ENCODE assay signal across 8 mouse cellular contexts in the genomic region with DNA sequence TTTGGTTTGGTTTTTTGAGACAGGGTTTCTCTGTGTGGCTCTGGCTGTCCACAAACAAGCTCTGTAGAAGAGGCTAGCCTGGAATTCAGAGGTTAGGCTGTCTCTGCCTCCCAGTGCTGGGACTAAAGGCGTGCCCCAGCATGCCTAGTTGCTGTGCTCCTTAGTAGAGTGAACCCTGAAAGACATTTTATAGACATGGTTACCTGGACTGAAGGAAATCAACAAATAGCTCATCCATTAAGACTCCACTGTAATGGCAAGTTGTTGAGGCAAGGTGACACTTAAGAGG. TPM values are rescaled to one million over a fixed set of nuclear protein-coding genes. Genes with fewer than 3 reads are reported as not detected.
A peak's percentile ranks its signal among the peaks of the same experiment; 100 is the strongest.
DNase-seq lines count a peak whose midpoint lies in the region; ATAC-seq and TF ChIP-seq lines count a peak whose summit lies in the region.

No protein-coding gene starts in this region.

- 56% methylated on average over 1 of the region's 1 CpGs for WGBS in heart, embryonic 12.5 days
- 34% methylated on average over 1 of the region's 1 CpGs for WGBS in limb, embryonic 11.5 days
- 49% methylated on average over 1 of the region's 1 CpGs for WGBS in neural tube, embryonic 15.5 days

- no peak for DNase-seq in heart, postnatal 4 days
- no peak for DNase-seq in limb, embryonic 11.5 days (ENCODE audit: low spot score)
- no peak for DNase-seq in right cerebral cortex, adult 18-20 months
- DNase-seq in spleen, postnatal 14 days (ENCODE audit: low spot score in 2 of 2): no peak

- ATAC-seq in heart, embryonic 12.5 days (ENCODE audit: insufficient number of reproducible peaks, low FRiP score): no peak
- ATAC-seq in limb, embryonic 11.5 days (ENCODE audit: insufficient number of reproducible peaks, low FRiP score, low TSS enrichment, low read depth): no peak
- ATAC-seq in neural tube, embryonic 15.5 days (ENCODE audit: low FRiP score): no peak

- H3K4me2 ChIP-seq in heart, embryonic 12.5 days: peak overlapping the region; percentile 80
- peak overlapping the region; percentile 60 for H3K4me2 ChIP-seq in limb, embryonic 11.5 days (ENCODE audit: low read depth, severe bottlenecking)
- peak overlapping the region; percentile 75 for H3K4me2 ChIP-seq in neural tube, embryonic 15.5 days

- H3K27ac ChIP-seq in heart, embryonic 12.5 days (ENCODE audit: poor library complexity, severe bottlenecking): no peak overlapping the region
- H3K27ac ChIP-seq in ES-Bruce4 (ENCODE audit: insufficient read depth, low read length): peak overlapping the region; percentile 57; the same call in 1 of the 2 replicates
- no peak overlapping the region for H3K27ac ChIP-seq in limb, embryonic 11.5 days (replicated peaks; ENCODE audit: low read depth, low read length)
- no peak overlapping the region for H3K27ac ChIP-seq in neural tube, embryonic 15.5 days (replicated peaks)

- TF ChIP-seq CTCF in ES-Bruce4 (IDR thresholded peaks at IDR 0.05; ENCODE audit: low read depth, low read length): no peak

- no peaks in the 10 kb centered on the region for H3K27me3 ChIP-seq in heart, embryonic 12.5 days (replicated peaks)
- H3K27me3 ChIP-seq in ES-Bruce4 (ENCODE audit: control insufficient read depth, insufficient read depth, low read length, poor library complexity, severe bottlenecking): no peaks in the 10 kb centered on the region
- H3K27me3 ChIP-seq in erythroblast, embryonic 14.5 days (ENCODE audit: control insufficient read depth): no peaks in the 10 kb centered on the region
- H3K27me3 ChIP-seq in limb, embryonic 11.5 days (ENCODE audit: control insufficient read depth, insufficient read depth, low read length): no peaks in the 10 kb centered on the region
- H3K27me3 ChIP-seq in neural tube, embryonic 15.5 days (replicated peaks): no peaks in the 10 kb centered on the region

- H3K36me3 ChIP-seq in heart, embryonic 12.5 days: no peaks in the 10 kb centered on the region
- H3K36me3 ChIP-seq in ES-Bruce4 (ENCODE audit: control insufficient read depth, insufficient read depth, low read length, poor library complexity, severe bottlenecking): no peaks in the 10 kb centered on the region
- H3K36me3 ChIP-seq in erythroblast, embryonic 14.5 days (ENCODE audit: control insufficient read depth): peaks cover 27% of the 10 kb centered on the region
- H3K36me3 ChIP-seq in limb, embryonic 11.5 days (ENCODE audit: control insufficient read depth, insufficient read depth, low read length): no peaks in the 10 kb centered on the region
- no peaks in the 10 kb centered on the region for H3K36me3 ChIP-seq in neural tube, embryonic 15.5 days

- TF ChIP-seq POLR2A in ES-Bruce4 (IDR thresholded peaks at IDR 0.05; ENCODE audit: insufficient read depth, low read length): no peak

- no peak for TF ChIP-seq EP300 in ES-Bruce4 (IDR thresholded peaks at IDR 0.05; ENCODE audit: insufficient read depth, low read depth, low read length)

- H3K4me3 ChIP-seq in heart, embryonic 12.5 days: peak overlapping the region; percentile 100
- peak overlapping the region; percentile 24 for H3K4me3 ChIP-seq in ES-Bruce4 (ENCODE audit: low read depth, low read length)
- peak overlapping the region; percentile 100 for H3K4me3 ChIP-seq in erythroblast, embryonic 14.5 days (replicated peaks)
- peak overlapping the region; percentile 95 for H3K4me3 ChIP-seq in limb, embryonic 11.5 days (ENCODE audit: low read depth, low read length)
- H3K4me3 ChIP-seq in neural tube, embryonic 15.5 days (replicated peaks): peak overlapping the region; percentile 94

- peak overlapping the region; percentile 63 for H3K9ac ChIP-seq in heart, embryonic 12.5 days
- H3K9ac ChIP-seq in ES-Bruce4 (ENCODE audit: low read depth, poor library complexity, severe bottlenecking): peak overlapping the region; percentile 99
- peak overlapping the region; percentile 30; the same call in 1 of the 2 replicates for H3K9ac ChIP-seq in limb, embryonic 11.5 days (ENCODE audit: low read length)
- peak overlapping the region; percentile 40; the same call in 1 of the 2 replicates for H3K9ac ChIP-seq in neural tube, embryonic 15.5 days (replicated peaks)

- no peaks in the 10 kb centered on the region for H3K9me3 ChIP-seq in heart, embryonic 12.5 days (replicated peaks)
- no peaks in the 10 kb centered on the region for H3K9me3 ChIP-seq in ES-Bruce4 (replicated peaks; ENCODE audit: control insufficient read depth, insufficient read depth, low read length, poor library complexity, severe bottlenecking)
- no peaks in the 10 kb centered on the region for H3K9me3 ChIP-seq in erythroblast, embryonic 14.5 days (ENCODE audit: control insufficient read depth, low read length)
- no peaks in the 10 kb centered on the region for H3K9me3 ChIP-seq in limb, embryonic 11.5 days (ENCODE audit: control insufficient read depth, low read length)
- H3K9me3 ChIP-seq in neural tube, embryonic 15.5 days (replicated peaks): no peaks in the 10 kb centered on the region

- peaks cover 17% of the 10 kb centered on the region for H3K4me1 ChIP-seq in heart, embryonic 12.5 days (replicated peaks)
- H3K4me1 ChIP-seq in ES-Bruce4 (ENCODE audit: control insufficient read depth, insufficient read depth, low read length): peaks cover 2% of the 10 kb centered on the region
- H3K4me1 ChIP-seq in erythroblast, embryonic 14.5 days (ENCODE audit: control insufficient read depth): peaks cover 39% of the 10 kb centered on the region
- H3K4me1 ChIP-seq in limb, embryonic 11.5 days (ENCODE audit: control insufficient read depth, insufficient read depth, low read length): peaks cover 4% of the 10 kb centered on the region
- peaks cover 27% of the 10 kb centered on the region for H3K4me1 ChIP-seq in neural tube, embryonic 15.5 days

RNA-seq across cellular contexts. Expression of a gene that starts 0.8 kb away (rescaled TPM):
- polyA plus RNA-seq in heart, embryonic 12.5 days (2016; fragmentation: Nextera tagmentation; extraction: Ambion mirVana): 104 and 105 TPM in 2 replicates
- total RNA-seq in heart, postnatal 4 days (2021): 10 to 100 TPM; 93.2 to 97.3 TPM
- polyA plus RNA-seq in ES-Bruce4 (2011; ENCODE audit: insufficient read depth, insufficient read length, low read depth, missing spikeins): 335 and 350 TPM in 2 replicates
- 3.7 and 4.5 TPM in 2 replicates for polyA plus RNA-seq in erythroblast, embryonic 14.5 days (2012)
- 111 and 114 TPM in 2 replicates for polyA plus RNA-seq in limb, embryonic 11.5 days (2014; fragmentation: Nextera tagmentation; extraction: Ambion mirVana)
- 107 and 115 TPM in 2 replicates for polyA plus RNA-seq in neural tube, embryonic 15.5 days (2015; fragmentation: Nextera tagmentation; extraction: Ambion mirVana)

Comparison
In these comparisons a context has a peak if more than half of its experiments do, and no peak if none do; other contexts are left out.
1. H3K4me3 ChIP-seq: peak in every context shown above with its lines; median percentile 100 in heart, embryonic 12.5 days; 100 in erythroblast, embryonic 14.5 days; 95 in limb, embryonic 11.5 days; 94 in neural tube, embryonic 15.5 days; 24 in ES-Bruce4.
2. H3K9ac ChIP-seq: peak in every context shown above with its lines; median percentile 99 in ES-Bruce4; 63 in heart, embryonic 12.5 days; 40 in neural tube, embryonic 15.5 days; 30 in limb, embryonic 11.5 days.
3. RNA of a gene that starts 0.8 kb away (polyA plus RNA-seq): 335 to 350 TPM in ES-Bruce4, 111 to 114 TPM in limb, embryonic 11.5 days, 107 to 115 TPM in neural tube, embryonic 15.5 days and 104 to 105 TPM in heart, embryonic 12.5 days; 3.7 to 4.5 TPM in erythroblast, embryonic 14.5 days; every median in the first group is over 10 times any median in the second.
4. Peak in every context shown above with its lines, with median percentiles within 50 percentile points of each other: H3K4me2 ChIP-seq.